13 mouse cellular contexts compared by ENCODE assay signal in genomic region chr7:100466781-100467510, GRCm38 (mm10). TPM values are rescaled to one million over a fixed set of nuclear protein-coding genes. Genes with fewer than 3 reads are reported as not detected.
DNase-seq lines count a peak whose midpoint lies in the region; ATAC-seq and TF ChIP-seq lines count a peak whose summit lies in the region.
"Had no signal": no experiment of that assay in that cellular context is flagged by ENCODE, and none has a peak within 500 bp of the region (broad histone marks: within the 10 kb centered on the region; RNA-seq: fewer than 3 reads in every experiment).

No protein-coding gene starts in this region.

- DNase-seq in embryo, embryonic 11.5 days (ENCODE audit: low read depth, low spot score) = peak; percentile 16
- DNase-seq in embryo, embryonic 11 days = no peak
- no peak for DNase-seq in kidney, postnatal 36 days
- no peak for DNase-seq in heart, postnatal 0 days (ENCODE audit: low spot score)
- DNase-seq in spleen, postnatal 14 days (ENCODE audit: low spot score in 2 of 2) = peak; percentile 59 to 67
- DNase-seq in urinary bladder, adult 18-20 months (ENCODE audit: low spot score in 2 of 2) = no peak
- DNase-seq in urinary bladder, adult 2 months (ENCODE audit: low spot score) = no peak
- DNase-seq: cerebellum, adult 2 months; retina, postnatal 1 day had no signal

- H3K4me2 ChIP-seq in kidney, embryonic 15.5 days = no peak overlapping the region
- no peak overlapping the region for H3K4me2 ChIP-seq in heart, postnatal 0 days (ENCODE audit: low read depth, low read length)
- H3K4me2 ChIP-seq: hindbrain, embryonic 14.5 days had no signal

- WGBS in kidney, embryonic 15.5 days = 83% methylated on average over 11 of the region's 11 CpGs
- 82% methylated on average over 11 of the region's 11 CpGs for WGBS in heart, postnatal 0 days

- H3K9ac ChIP-seq in kidney, embryonic 15.5 days = no peak overlapping the region
- no peak overlapping the region for H3K9ac ChIP-seq in heart, postnatal 0 days (replicated peaks; ENCODE audit: low read depth, low read length)
- H3K9ac ChIP-seq: hindbrain, embryonic 14.5 days had no signal

- H3K9me3 ChIP-seq in kidney, embryonic 15.5 days (replicated peaks) = no peaks in the 10 kb centered on the region
- no peaks in the 10 kb centered on the region for H3K9me3 ChIP-seq in heart, postnatal 0 days (replicated peaks; ENCODE audit: control insufficient read depth, low read length)

- peaks cover 46% of the 10 kb centered on the region for H3K36me3 ChIP-seq in kidney, embryonic 15.5 days
- peaks cover 5% of the 10 kb centered on the region; the same call in 1 of the 2 replicates for H3K36me3 ChIP-seq in heart, postnatal 0 days (replicated peaks; ENCODE audit: control insufficient read depth, insufficient read depth, low read length)

- no peak for TF ChIP-seq EP300 in heart, postnatal 0 days (IDR thresholded peaks at IDR 0.05; ENCODE audit: low read depth)

- H3K27me3 ChIP-seq in kidney, embryonic 15.5 days = no peaks in the 10 kb centered on the region
- H3K27me3 ChIP-seq in heart, postnatal 0 days (ENCODE audit: control insufficient read depth, insufficient read depth, low read length) = no peaks in the 10 kb centered on the region
- H3K27me3 ChIP-seq: Patski had no signal

- TF ChIP-seq CTCF in heart, postnatal 0 days (IDR thresholded peaks at IDR 0.05; ENCODE audit: low read depth) = no peak

- peaks cover 21% of the 10 kb centered on the region for H3K4me1 ChIP-seq in kidney, embryonic 15.5 days
- H3K4me1 ChIP-seq in heart, postnatal 0 days (ENCODE audit: control insufficient read depth, insufficient read depth) = peaks cover 32% of the 10 kb centered on the region

- 0 out of 2 replicates have a peak overlapping the region, but pooled peaks have one; percentile 18 for H3K27ac ChIP-seq in kidney, embryonic 15.5 days
- H3K27ac ChIP-seq in heart, postnatal 0 days (ENCODE audit: low read depth) = peak overlapping the region; percentile 93; the same call in 1 of the 2 replicates
- H3K27ac ChIP-seq: hindbrain, embryonic 14.5 days had no signal

- no peak overlapping the region for H3K4me3 ChIP-seq in kidney, embryonic 15.5 days (replicated peaks)
- no peak overlapping the region for H3K4me3 ChIP-seq in heart, postnatal 0 days (ENCODE audit: low read depth, low read length)

- ATAC-seq in kidney, embryonic 15.5 days (replicated peaks; ENCODE audit: low FRiP score) = peak; percentile 81
- no peak for ATAC-seq in heart, postnatal 0 days (ENCODE audit: insufficient read depth, low read depth)
- ATAC-seq: forebrain, embryonic 16.5 days; Patski had no signal

RNA-seq across cellular contexts. Expression of gene Ucp3, which starts 5.8 kb away (rescaled TPM):
- polyA plus RNA-seq in kidney, embryonic 15.5 days (2015; fragmentation: Nextera tagmentation; extraction: Ambion mirVana) = 0.12 and 0.17 TPM in 2 replicates
- 0.12 and 15.6 TPM in 2 replicates for total RNA-seq in heart, postnatal 0 days (2014; rRNA removed; ENCODE audit: low replicate concordance)
- 17.6 and 23.3 TPM in 2 replicates for polyA plus RNA-seq in heart, postnatal 0 days (2015; fragmentation: Nextera tagmentation; extraction: Ambion mirVana)
- polyA plus RNA-seq in urinary bladder, adult 2 months (2012; rRNA removed) = 0.49 and 1.3 TPM in 2 replicates
- polyA plus RNA-seq: forebrain, embryonic 16.5 days; hindbrain, embryonic 14.5 days had no signal

RNA-seq across cellular contexts. Expression of gene Ucp2, which starts 26.2 kb away (rescaled TPM):
- 191 and 221 TPM in 2 replicates for polyA plus RNA-seq in kidney, embryonic 15.5 days (2015; fragmentation: Nextera tagmentation; extraction: Ambion mirVana)
- 71.4 and 234 TPM in 2 replicates for total RNA-seq in heart, postnatal 0 days (2014; rRNA removed; ENCODE audit: low replicate concordance)
- polyA plus RNA-seq in heart, postnatal 0 days (2015; fragmentation: Nextera tagmentation; extraction: Ambion mirVana) = 339 and 342 TPM in 2 replicates
- polyA plus RNA-seq in urinary bladder, adult 2 months (2012; rRNA removed) = 209 and 247 TPM in 2 replicates

RNA-seq across cellular contexts. Expression of gene Dnajb13, which starts 47.8 kb away (rescaled TPM):
- 0.40 and 0.42 TPM in 2 replicates for polyA plus RNA-seq in kidney, embryonic 15.5 days (2015; fragmentation: Nextera tagmentation; extraction: Ambion mirVana)
- not detected in 2 replicates for total RNA-seq in heart, postnatal 0 days (2014; rRNA removed; ENCODE audit: low replicate concordance)
- 0.07 and 0.52 TPM in 2 replicates for polyA plus RNA-seq in heart, postnatal 0 days (2015; fragmentation: Nextera tagmentation; extraction: Ambion mirVana)
- polyA plus RNA-seq in urinary bladder, adult 2 months (2012; rRNA removed) = 1.1 and 1.7 TPM in 2 replicates

Comparison
In these comparisons a context has a peak if more than half of its experiments do, and no peak if none do; other contexts are left out.
1. DNase-seq: peak in embryo, embryonic 11.5 days (single experiment) and spleen, postnatal 14 days (2 of 2); none in embryo, embryonic 11 days (single experiment), kidney, postnatal 36 days (0 of 2), heart, postnatal 0 days (single experiment), urinary bladder, adult 18-20 months (0 of 2) and urinary bladder, adult 2 months (single experiment).